Mouse (Mus musculus) kidney, adult 2 months (tissue): ENCODE results near the gene Napepld. TPM values are rescaled to one million over a fixed set of nuclear protein-coding genes. Genes with fewer than 3 reads are reported as not detected.

ENCODE experiments used
- DNase-seq: peaks from one replicate; pipeline ENCODE4 v3.0.0; 2021
- H3K27ac ChIP-seq: fragments of 200-500 bp; 2 replicates; pipeline ENCODE4 v1.5.1; 2012; ENCODE audit warnings: low read depth, low read length, control low read depth, inconsistent platforms; ENCODE audit not compliant: insufficient read depth
- H3K27me3 ChIP-seq: fragments of 200-500 bp; replicated peaks from 2 replicates; pipeline ENCODE4 v1.6.1; 2012; ENCODE audit warnings: mild to moderate bottlenecking, moderate library complexity, low read length, inconsistent platforms; ENCODE audit not compliant: control insufficient read depth, insufficient read depth
- H3K36me3 ChIP-seq: fragments of 200-500 bp; 2 replicates; pipeline ENCODE4 v1.6.1; 2012; ENCODE audit warnings: mild to moderate bottlenecking, moderate library complexity, low read length, inconsistent platforms; ENCODE audit not compliant: control insufficient read depth, insufficient read depth
- H3K4me1 ChIP-seq: fragments of 200-500 bp; 2 replicates; pipeline ENCODE4 v1.6.1; 2011; ENCODE audit warnings: low read length; ENCODE audit not compliant: control insufficient read depth, insufficient read depth
- H3K4me3 ChIP-seq: fragments of 200-500 bp; 2 replicates; pipeline ENCODE4 v1.5.1; 2011; ENCODE audit warnings: mild to moderate bottlenecking, low read depth, low read length, control low read depth; ENCODE audit not compliant: insufficient read depth
- CTCF ChIP-seq: fragments of 200-500 bp; conservative IDR thresholded peaks from 2 replicates; pipeline ENCODE4 v1.5.1; 2011; ENCODE audit warnings: low read depth, mild to moderate bottlenecking, control low read depth, low read length, moderate library complexity, mixed read lengths; ENCODE audit not compliant: insufficient read depth, insufficient read length
- POLR2A ChIP-seq: fragments of 200-500 bp; IDR thresholded peaks from one replicate; pipeline ENCODE4 v1.6.1; 2011; ENCODE audit warnings: low read depth, low read length, control low read depth
- WGBS: fragments of 180-500 bp; shearing (Covaris S2); methylation state at CpG from one replicate; pipeline ENCODE4 v1.1.7; 2018; 5-methylcytosine and 5-hydroxymethylcytosine counted together
- polyA plus RNA-seq: library from polyadenylated mRNA; depleted of rRNA; stranded (reverse); fragments of >200 nt; gene quantifications from 2 replicates; pipeline ENCODE4 v1.2.3, GENCODE M21; 2012

Gene Napepld
- polyA plus RNA-seq, 1 experiment: 5.1 TPM

DNA sequence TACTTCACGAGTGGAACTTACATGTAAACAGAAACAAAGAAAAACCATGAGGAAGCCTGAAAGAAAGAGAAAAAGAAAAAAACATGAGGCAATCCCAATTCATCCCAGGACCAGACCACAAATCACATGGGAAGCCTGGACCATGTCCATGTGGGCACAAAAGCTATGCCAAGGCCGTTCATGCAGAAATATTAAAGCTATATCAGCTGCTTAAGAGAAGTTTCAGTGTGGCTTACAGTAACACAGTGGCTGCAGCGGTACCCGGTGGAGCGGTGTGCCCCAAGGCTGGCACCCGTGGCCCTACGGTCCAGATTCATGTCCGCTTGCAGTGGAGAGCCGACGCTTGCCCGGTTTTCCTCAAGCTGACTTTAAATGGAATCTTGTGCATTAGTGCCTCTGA is 38.1 kb downstream of the Napepld start:
- TF ChIP-seq CTCF: no peak
- no peak for TF ChIP-seq POLR2A

DNA sequence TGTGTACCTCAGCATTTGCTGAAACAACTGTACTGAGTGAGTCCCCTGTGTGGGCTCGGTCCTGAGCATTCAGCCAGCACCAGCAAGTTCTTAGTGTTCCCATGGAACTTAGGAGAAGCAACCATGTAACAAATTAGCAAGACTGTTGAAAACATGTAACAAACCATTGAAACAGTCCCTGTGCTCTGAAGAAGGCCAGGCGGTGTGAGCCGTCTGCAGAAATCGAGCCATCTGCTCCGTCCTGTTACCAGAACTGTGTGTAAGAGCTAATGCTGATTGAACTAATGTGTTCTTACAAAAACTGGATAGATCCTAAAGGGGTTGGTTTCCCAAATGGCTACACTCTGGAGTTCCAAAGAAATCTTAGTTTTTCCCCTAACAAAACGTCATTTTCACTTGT is 40.3 kb downstream of the Napepld start:
- H3K27ac ChIP-seq: no peak overlapping the region

More for the DNA sequence above, 38.1 kb downstream of the Napepld start:
- no peak overlapping the region for H3K4me3 ChIP-seq
- H3K27me3 ChIP-seq: no peaks in the 10 kb centered on the region
- 72% methylated on average over 11 of the region's 11 CpGs for WGBS
- no peaks in the 10 kb centered on the region for H3K36me3 ChIP-seq
- peaks cover 10% of the 10 kb centered on the region for H3K4me1 ChIP-seq
- DNase-seq: no peak
- H3K27ac ChIP-seq: no peak overlapping the region

DNA sequence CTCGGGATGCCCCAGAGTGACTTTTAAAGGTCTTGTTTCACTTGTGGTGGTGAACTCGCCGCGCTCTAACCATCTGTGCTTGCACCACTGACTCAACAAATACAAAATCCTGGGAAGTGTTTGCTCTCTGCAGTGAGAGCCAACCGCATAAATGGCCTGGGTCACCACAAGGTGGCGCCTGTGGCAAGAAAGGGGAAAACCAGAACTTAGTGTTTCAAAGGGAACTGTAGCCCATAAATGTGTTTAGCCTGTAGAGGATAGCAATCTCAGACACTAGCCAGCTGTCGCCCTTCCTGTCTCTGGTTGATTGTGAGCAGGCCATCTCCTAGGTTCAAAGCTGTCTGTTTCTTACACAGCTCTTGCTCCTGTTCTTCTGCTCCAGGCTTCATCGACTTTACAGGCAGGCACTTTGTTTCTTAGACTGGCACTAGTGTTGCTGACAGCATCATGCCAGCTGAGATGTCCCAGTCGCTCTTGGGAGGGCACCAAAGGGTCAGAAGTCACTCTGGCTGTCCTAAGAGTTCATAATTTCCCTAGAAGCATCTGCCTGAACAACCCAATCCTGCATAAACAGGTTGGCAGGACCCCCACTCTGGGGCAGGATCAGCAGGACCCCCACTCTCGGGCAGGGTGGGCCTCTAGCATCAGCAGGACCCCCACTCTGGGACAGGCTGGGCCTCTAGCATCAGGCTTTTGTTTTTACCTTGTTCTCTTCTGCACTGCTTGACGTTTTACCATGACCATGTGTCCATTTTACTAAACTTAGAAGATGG is 42.4 kb downstream of the Napepld start:
- Histone ChIP-seq H3K27ac (no peak overlapping the region), H3K36me3 (no peaks in the 10 kb centered on the region; the same call in 1 of the 2 replicates)
- 38% methylated on average over 11 of the region's 11 CpGs for WGBS

More for the DNA sequence above, 40.3 kb downstream of the Napepld start:
- no peaks in the 10 kb centered on the region for H3K36me3 ChIP-seq
- TF ChIP-seq POLR2A (no peak), CTCF (no peak)
- H3K4me1 ChIP-seq: peaks cover 10% of the 10 kb centered on the region
- H3K27me3 ChIP-seq: no peaks in the 10 kb centered on the region
- no peak overlapping the region for H3K4me3 ChIP-seq
- no peak for DNase-seq
- WGBS: 82% methylated on average over 6 of the region's 6 CpGs

GRCm38 (mm10) chr5:21658038-21658437 is 43.2 kb downstream of the Napepld start:
- Histone ChIP-seq H3K27ac (no peak overlapping the region), H3K27me3 (no peaks in the 10 kb centered on the region), H3K36me3 (peaks cover 2% of the 10 kb centered on the region; the same call in 1 of the 2 replicates), H3K4me1 (peaks cover 10% of the 10 kb centered on the region), H3K4me3 (no peak overlapping the region)
- TF ChIP-seq POLR2A: no peak
- no peak for TF ChIP-seq CTCF
- WGBS: 95% methylated on average over 6 of the region's 6 CpGs
- no peak for DNase-seq

More for the DNA sequence above, 42.4 kb downstream of the Napepld start:
- TF ChIP-seq POLR2A (no peak), CTCF (peak; percentile 88)
- Histone ChIP-seq H3K4me1 (peaks cover 10% of the 10 kb centered on the region), H3K4me3 (no peak overlapping the region), H3K27me3 (no peaks in the 10 kb centered on the region)
- DNase-seq: peak; percentile 86

- no peak overlapping the region for H3K4me3 ChIP-seq
- no peak overlapping the region for H3K27ac ChIP-seq
- no peak for DNase-seq
- peaks cover 2% of the 10 kb centered on the region; the same call in 1 of the 2 replicates for H3K36me3 ChIP-seq
- H3K27me3 ChIP-seq: no peaks in the 10 kb centered on the region
- peaks cover 10% of the 10 kb centered on the region for H3K4me1 ChIP-seq
- TF ChIP-seq CTCF (no peak), POLR2A (no peak)
- WGBS: 85% methylated on average over 9 of the region's 9 CpGs
These were observed 44.3 kb downstream of the Napepld start for GRCm38 (mm10) chr5:21656912-21657311.

DNA sequence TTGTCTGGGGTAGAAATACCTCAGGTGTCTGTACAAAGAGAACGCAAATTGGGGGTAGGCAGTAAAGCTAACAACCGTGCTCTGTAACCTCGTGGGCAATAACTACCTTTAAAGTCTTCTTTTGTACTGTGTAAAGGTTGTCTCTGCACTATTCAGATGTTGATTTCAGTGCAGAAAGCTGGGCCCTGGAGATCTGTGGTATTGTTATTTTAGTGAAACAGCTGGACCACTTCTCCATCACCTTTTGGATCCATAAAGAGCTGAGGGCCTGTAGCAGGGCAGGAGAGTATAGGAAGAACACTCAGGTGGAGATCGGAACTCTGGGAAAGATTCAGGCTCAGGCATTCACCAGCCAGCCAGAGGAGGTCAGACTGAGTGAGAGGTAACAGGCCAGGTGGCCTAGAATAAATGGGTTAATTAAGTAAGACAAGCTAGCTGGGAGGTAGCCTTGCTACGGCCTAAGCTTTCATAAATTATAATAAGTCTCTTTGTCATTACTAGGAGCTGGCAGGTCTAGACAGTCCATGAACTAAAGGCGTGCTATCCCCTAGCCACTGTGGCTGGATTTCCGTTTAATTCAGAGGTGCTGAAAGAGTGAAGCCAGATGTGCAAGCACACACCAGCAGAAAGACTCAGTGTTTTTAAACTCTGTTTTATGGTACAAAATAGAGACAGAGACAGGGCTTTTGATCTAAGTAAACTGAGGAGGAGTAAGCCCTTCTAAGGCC is 49.1 kb downstream of the Napepld start:
- H3K27me3 ChIP-seq: no peaks in the 10 kb centered on the region
- DNase-seq: no peak
- H3K27ac ChIP-seq: no peak overlapping the region
- H3K36me3 ChIP-seq: peaks cover 4% of the 10 kb centered on the region
- no peaks in the 10 kb centered on the region for H3K4me1 ChIP-seq
- no peak overlapping the region for H3K4me3 ChIP-seq
- 74% methylated on average over 7 of the region's 7 CpGs for WGBS
- TF ChIP-seq POLR2A: no peak
- no peak for TF ChIP-seq CTCF

DNA sequence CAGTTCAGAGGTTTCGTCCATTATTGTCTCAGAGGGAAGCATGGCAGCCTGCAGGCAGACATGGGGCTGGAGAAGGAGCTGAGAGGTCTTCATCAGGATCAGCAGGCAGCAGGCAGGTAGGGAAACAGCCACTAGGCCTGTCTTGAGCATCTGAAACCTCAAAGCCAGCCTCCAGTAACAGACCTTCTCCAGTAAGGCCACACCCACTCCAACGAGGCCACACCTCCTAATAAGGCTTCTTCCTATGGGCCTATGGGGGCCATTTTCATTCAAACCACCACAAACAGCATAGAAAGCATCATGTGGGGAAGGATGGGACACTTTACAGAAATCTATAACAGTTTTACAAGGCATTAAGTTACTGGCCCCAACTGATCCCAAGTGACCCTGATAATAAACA is 50.5 kb downstream of the Napepld start:
- peaks cover 5% of the 10 kb centered on the region for H3K4me1 ChIP-seq
- no peaks in the 10 kb centered on the region for H3K27me3 ChIP-seq
- H3K27ac ChIP-seq: no peak overlapping the region
- 71% methylated on average over 2 of the region's 2 CpGs for WGBS
- H3K4me3 ChIP-seq: no peak overlapping the region
- DNase-seq: no peak
- TF ChIP-seq CTCF (no peak), POLR2A (no peak)
- peaks cover 4% of the 10 kb centered on the region for H3K36me3 ChIP-seq
